Mouse (Mus musculus) hindbrain, embryonic 12.5 days (tissue): ENCODE measurements around the gene Cacna1a. TPM values are rescaled to one million over a fixed set of nuclear protein-coding genes. Genes with fewer than 3 reads are reported as not detected.
"Not testable (repeated sequence)": the region's sequence is repeated elsewhere in the genome, so short reads cannot be mapped to it uniquely, and the experiment has no call there.

Experiments
- ATAC-seq: fragments of 200-750 bp; cut with Nextera tagmentation; 2 replicates; pipeline ENCODE4 v1.8.0; 2017; ENCODE audit warnings: moderate TSS enrichment; ENCODE audit not compliant: low FRiP score
- H3K27ac ChIP-seq: fragments of 300-500 bp; sonication (generic); 2 replicates; pipeline ENCODE4 v1.5.1; 2016; ENCODE audit warnings: mild to moderate bottlenecking
- H3K27me3 ChIP-seq: fragments of 300-500 bp; sonication (generic); 2 replicates; pipeline ENCODE4 v1.6.1; 2016; ENCODE audit warnings: mild to moderate bottlenecking
- H3K36me3 ChIP-seq: fragments of 300-500 bp; sonication (generic); 2 replicates; pipeline ENCODE4 v1.6.1; 2016; ENCODE audit warnings: mild to moderate bottlenecking
- H3K4me1 ChIP-seq: fragments of 300-500 bp; sonication (generic); 2 replicates; pipeline ENCODE4 v1.6.1; 2016
- H3K4me2 ChIP-seq: fragments of 300-500 bp; sonication (generic); replicated peaks from 2 replicates; pipeline ENCODE4 v1.6.1; 2016; ENCODE audit warnings: mild to moderate bottlenecking
- H3K4me3 ChIP-seq: fragments of 300-500 bp; sonication (generic); 2 replicates; pipeline ENCODE4 v1.5.1; 2016; ENCODE audit warnings: mild to moderate bottlenecking
- H3K9ac ChIP-seq: fragments of 300-500 bp; sonication (generic); 2 replicates; pipeline ENCODE4 v1.6.1; 2016; ENCODE audit warnings: mild to moderate bottlenecking, moderate library complexity
- H3K9me3 ChIP-seq: fragments of 300-500 bp; sonication (generic); replicated peaks from 2 replicates; pipeline ENCODE4 v1.6.1; 2016; ENCODE audit warnings: mild to moderate bottlenecking
- WGBS: fragments of 180-500 bp; shearing (Covaris S2); methylation state at CpG from one replicate; pipeline ENCODE4 v1.1.7; 2016; 5-methylcytosine and 5-hydroxymethylcytosine counted together
- polyA plus RNA-seq: library from polyadenylated mRNA; unstranded; fragments of >200 nt; fragmentation: Nextera tagmentation; extraction: Ambion mirVana; gene quantifications from 2 replicates; pipeline ENCODE4 v1.2.1, GENCODE M21; 2016

The Cacna1a gene
- polyA plus RNA-seq, 1 experiment from 2014 or later = 16.1 TPM

- Histone ChIP-seq H3K9ac (peak within 1 kb of the TSS; percentile 72), H3K27me3 (no peaks in the 10 kb centered on the region), H3K4me1 (peaks cover 46% of the 10 kb centered on the region), H3K4me2 (peak within 1 kb of the TSS; percentile 93), H3K27ac (peak within 1 kb of the TSS; percentile 88), H3K4me3 (peak within 1 kb of the TSS; percentile 62), H3K36me3 (0 out of 2 replicates have a peak, but pooled peaks cover under 1% of the 10 kb centered on the region), H3K9me3 (no peaks in the 10 kb centered on the region)
- ATAC-seq = peak; percentile 75
- under 1% methylated on average over 27 of the region's 27 CpGs for WGBS
Observed at GRCm38 (mm10) chr8:84662581-84663065, 274.4 kb downstream of the Cacna1a start, which contains the start of gene Ier2. Gene Ier2, minus strand, starts transcription at chr8:84662852.

- peak; percentile 85 for ATAC-seq
- peaks cover 11% of the 10 kb centered on the region; the same call in 1 of the 2 replicates for H3K36me3 ChIP-seq
- 4% methylated on average over 42 of the region's 43 CpGs for WGBS
- no peaks in the 10 kb centered on the region for H3K27me3 ChIP-seq
- peak overlapping the region; percentile 81 for H3K9ac ChIP-seq
- H3K4me3 ChIP-seq = peak overlapping the region; percentile 62
- peak overlapping the region; percentile 88 for H3K27ac ChIP-seq
- no peaks in the 10 kb centered on the region for H3K9me3 ChIP-seq
- peak overlapping the region; percentile 93 for H3K4me2 ChIP-seq
- H3K4me1 ChIP-seq = peaks cover 46% of the 10 kb centered on the region
Observed at GRCm38 (mm10) chr8:84663483-84664327, 275.5 kb downstream of the Cacna1a start.

- Histone ChIP-seq H3K27ac (peak overlapping the region; percentile 88), H3K27me3 (no peaks in the 10 kb centered on the region), H3K36me3 (peaks cover 15% of the 10 kb centered on the region; the same call in 1 of the 2 replicates), H3K4me3 (peak overlapping the region; percentile 62), H3K9ac (peak overlapping the region; percentile 81), H3K9me3 (no peaks in the 10 kb centered on the region), H3K4me2 (peak overlapping the region; percentile 93), H3K4me1 (peaks cover 43% of the 10 kb centered on the region)
- WGBS = under 1% methylated on average over 29 of the region's 29 CpGs
- peak; percentile 52 for ATAC-seq
Observed at GRCm38 (mm10) chr8:84664566-84665384, 276.5 kb downstream of the Cacna1a start.

GRCm38 (mm10) chr8:84665385-84665893, 277.2 kb downstream of the Cacna1a start:
- ATAC-seq = peak; percentile 1; the same call in 1 of the 2 replicates
- Histone ChIP-seq H3K4me2 (peak overlapping the region; percentile 93), H3K4me3 (peak overlapping the region; percentile 62), H3K27me3 (no peaks in the 10 kb centered on the region), H3K36me3 (peaks cover 22% of the 10 kb centered on the region), H3K9ac (peak overlapping the region; percentile 81), H3K9me3 (no peaks in the 10 kb centered on the region), H3K4me1 (peaks cover 36% of the 10 kb centered on the region), H3K27ac (peak overlapping the region; percentile 88)
- 4% methylated on average over 14 of the region's 14 CpGs for WGBS

GRCm38 (mm10) chr8:84668081-84668480, 279.8 kb downstream of the Cacna1a start:
- H3K27ac ChIP-seq = no peak overlapping the region
- no peak overlapping the region for H3K4me2 ChIP-seq
- peaks cover 19% of the 10 kb centered on the region for H3K4me1 ChIP-seq
- 75% methylated on average over 1 of the region's 1 CpGs for WGBS
- H3K9me3 ChIP-seq = no peaks in the 10 kb centered on the region
- H3K27me3 ChIP-seq = no peaks in the 10 kb centered on the region
- peaks cover 44% of the 10 kb centered on the region for H3K36me3 ChIP-seq
- no peak overlapping the region for H3K9ac ChIP-seq
- no peak overlapping the region for H3K4me3 ChIP-seq
- no peak for ATAC-seq

DNA sequence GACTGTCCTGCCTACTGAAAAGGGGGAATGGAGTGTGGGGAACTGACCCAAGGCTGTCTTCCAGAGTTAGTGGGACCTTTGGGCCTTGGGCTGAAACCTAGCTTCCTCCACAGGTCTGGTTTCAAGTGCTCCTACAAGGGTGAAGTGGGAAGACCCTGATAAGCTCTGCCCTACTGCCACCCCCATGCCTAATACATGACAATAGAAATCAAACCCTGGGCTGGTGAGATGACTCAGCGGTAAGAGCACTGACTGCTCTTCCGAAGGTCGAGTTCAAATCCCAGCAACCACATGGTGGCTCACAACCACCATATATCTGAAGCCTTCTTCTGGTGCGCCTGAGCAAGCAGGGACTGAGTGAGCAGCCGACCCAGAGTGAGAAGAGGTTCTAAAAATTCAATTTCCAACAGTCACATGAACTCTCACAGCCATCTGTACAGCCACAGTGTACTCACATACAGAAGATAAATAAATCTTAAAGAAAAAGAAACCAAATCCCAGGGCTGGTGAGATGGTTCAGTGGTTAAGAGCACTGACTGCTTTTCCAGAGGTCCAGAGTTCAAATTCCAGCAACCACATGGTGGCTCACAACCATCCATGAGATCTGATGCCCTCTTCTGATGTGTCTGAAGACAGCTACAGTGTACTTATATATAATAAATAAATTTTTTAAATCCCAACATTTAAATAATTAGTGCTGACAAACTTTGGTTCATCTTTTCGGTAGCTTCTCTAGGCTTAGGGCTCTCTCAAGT, 280.7 kb downstream of the Cacna1a start:
- peaks cover 53% of the 10 kb centered on the region for H3K36me3 ChIP-seq
- H3K4me1 ChIP-seq = peaks cover 12% of the 10 kb centered on the region
- H3K9ac ChIP-seq = no peak overlapping the region
- H3K27me3 ChIP-seq = no peaks in the 10 kb centered on the region
- 84% methylated on average over 6 of the region's 6 CpGs for WGBS
- no peak overlapping the region for H3K4me2 ChIP-seq
- no peaks in the 10 kb centered on the region for H3K9me3 ChIP-seq
- no peak overlapping the region for H3K4me3 ChIP-seq
- ATAC-seq = no peak
- no peak overlapping the region for H3K27ac ChIP-seq

GRCm38 (mm10) chr8:84670295-84671006, 282.2 kb downstream of the Cacna1a start:
- 85% methylated on average over 5 of the region's 5 CpGs for WGBS
- H3K9ac ChIP-seq, H3K27me3 ChIP-seq, ATAC-seq, H3K27ac ChIP-seq, H3K4me2 ChIP-seq, H3K9me3 ChIP-seq, H3K4me3 ChIP-seq: not testable (repeated sequence)
- Histone ChIP-seq H3K36me3 (peaks cover 67% of the 10 kb centered on the region), H3K4me1 (peaks cover 11% of the 10 kb centered on the region)

GRCm38 (mm10) chr8:84677305-84677704, 289.1 kb downstream of the Cacna1a start:
- peaks cover 56% of the 10 kb centered on the region for H3K36me3 ChIP-seq
- H3K27me3 ChIP-seq = no peaks in the 10 kb centered on the region
- no peak overlapping the region for H3K4me3 ChIP-seq
- H3K4me1 ChIP-seq = peaks cover 3% of the 10 kb centered on the region; the same call in 1 of the 2 replicates
- H3K27ac ChIP-seq = no peak overlapping the region
- H3K9me3 ChIP-seq = no peaks in the 10 kb centered on the region
- no peak for ATAC-seq
- no peak overlapping the region for H3K4me2 ChIP-seq
- H3K9ac ChIP-seq = no peak overlapping the region
- WGBS = 92% methylated on average over 5 of the region's 5 CpGs

DNA sequence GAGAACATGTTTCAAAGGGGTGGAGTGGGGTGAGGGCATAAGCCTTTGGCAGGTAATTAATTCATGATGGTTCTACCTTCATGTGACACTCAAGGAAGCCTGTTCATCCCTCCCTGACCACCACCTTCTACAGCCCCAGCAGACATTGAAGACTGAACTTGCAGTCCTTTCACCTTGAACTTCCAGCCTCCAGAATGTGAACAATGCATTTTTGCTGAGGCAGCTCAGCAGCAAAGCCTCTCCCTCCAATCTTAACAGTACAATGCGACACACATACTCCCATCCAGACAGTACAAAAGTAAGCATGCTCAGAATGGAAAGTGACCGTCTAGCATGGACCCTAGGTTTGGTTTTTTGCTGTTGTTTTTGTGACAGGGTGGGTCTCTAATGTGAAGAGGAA, 293.2 kb downstream of the Cacna1a start:
- Histone ChIP-seq H3K4me3 (no peak overlapping the region), H3K36me3 (peaks cover 14% of the 10 kb centered on the region), H3K27ac (no peak overlapping the region), H3K9me3 (no peaks in the 10 kb centered on the region), H3K27me3 (no peaks in the 10 kb centered on the region), H3K4me2 (no peak overlapping the region), H3K4me1 (peaks cover 27% of the 10 kb centered on the region), H3K9ac (no peak overlapping the region)
- 87% methylated on average over 2 of the region's 2 CpGs for WGBS
- ATAC-seq = no peak

GRCm38 (mm10) chr8:84682257-84682656, 294.0 kb downstream of the Cacna1a start:
- ATAC-seq = no peak
- H3K9me3 ChIP-seq = no peaks in the 10 kb centered on the region
- H3K27ac ChIP-seq = no peak overlapping the region
- H3K4me3 ChIP-seq = no peak overlapping the region
- WGBS = 83% methylated on average over 2 of the region's 2 CpGs
- H3K9ac ChIP-seq = no peak overlapping the region
- H3K27me3 ChIP-seq = no peaks in the 10 kb centered on the region
- peaks cover 32% of the 10 kb centered on the region for H3K4me1 ChIP-seq
- H3K36me3 ChIP-seq = 0 out of 2 replicates have a peak, but pooled peaks cover 9% of the 10 kb centered on the region
- H3K4me2 ChIP-seq = no peak overlapping the region

GRCm38 (mm10) chr8:84684537-84684936, 296.3 kb downstream of the Cacna1a start:
- Histone ChIP-seq H3K36me3 (0 out of 2 replicates have a peak, but pooled peaks cover 7% of the 10 kb centered on the region), H3K4me2 (no peak overlapping the region), H3K27me3 (no peaks in the 10 kb centered on the region), H3K9me3 (no peaks in the 10 kb centered on the region), H3K4me1 (peaks cover 44% of the 10 kb centered on the region), H3K9ac (0 out of 2 replicates have a peak overlapping the region, but pooled peaks have one; percentile 1), H3K27ac (no peak overlapping the region), H3K4me3 (no peak overlapping the region)
- 29% methylated on average over 3 of the region's 3 CpGs for WGBS
- ATAC-seq = no peak
